Mouse (Mus musculus) v-Abl transformed pro-B cells (cell line): ENCODE results near the gene Anapc11.

Experiments used
- in situ Hi-C, 2 experiments: fragments of 400-800 bp; cut with MboI; formaldehyde crosslinking; loops; one replicate each; pipeline ENCODE4 v1.15.1; 2025; ENCODE audit not compliant: unreplicated experiment in 2 of 2

Anapc11 gene

GRCm38 (mm10) chr11:120632559-120633519, 34.6 kb downstream of the Anapc11 start:
- in situ Hi-C loops, result loop anchor here in 1 of 2 experiments (5.0 kb wide), 1 partner anchor 39 kb away; the partner anchor contains the start of gene Aspscr1

- in situ Hi-C loops, result loop anchor here in 1 of 2 experiments (5.0 kb wide), 1 partner anchor 39 kb away; the partner anchor contains the start of gene Aspscr1
Observed at GRCm38 (mm10) chr11:120633520-120634343, 35.5 kb downstream of the Anapc11 start, which contains the start of gene Mafg. TSS of gene Mafg (minus strand) at chr11:120633600.

GRCm38 (mm10) chr11:120634810-120635209, 36.6 kb downstream of the Anapc11 start:
- in situ Hi-C loops, result loop anchor here in 1 of 2 experiments (5.0 kb wide), 1 partner anchor 37 kb away; the partner anchor contains the start of gene Aspscr1

GRCm38 (mm10) chr11:120641255-120641654, 43.0 kb downstream of the Anapc11 start:
- in situ Hi-C loops, result no loop called here

- in situ Hi-C loops, result no loop called here
Observed at GRCm38 (mm10) chr11:120641869-120642268, 43.6 kb downstream of the Anapc11 start.

GRCm38 (mm10) chr11:120642939-120643600, 44.8 kb downstream of the Anapc11 start:
- in situ Hi-C loops, result no loop called here

GRCm38 (mm10) chr11:120643601-120643987, 45.4 kb downstream of the Anapc11 start, which contains the start of gene Pycr1:
TSS of gene Pycr1 (minus strand) at chr11:120643769.
- in situ Hi-C loops, result no loop called here

GRCm38 (mm10) chr11:120647047-120647830, 49.0 kb downstream of the Anapc11 start:
- in situ Hi-C loops, result no loop called here

GRCm38 (mm10) chr11:120648001-120648476, 49.8 kb downstream of the Anapc11 start, which contains the start of gene Myadml2:
TSS of gene Myadml2 (minus strand) at chr11:120648158.
- in situ Hi-C loops, result no loop called here

- in situ Hi-C loops, result no loop called here
Observed at GRCm38 (mm10) chr11:120651872-120652271, 53.7 kb downstream of the Anapc11 start.

- in situ Hi-C loops, result loop anchor here in 1 of 2 experiments (5.0 kb wide), 1 partner anchor 58 kb away; the partner anchor contains the start of genes Cenpx and Lrrc45
Observed at GRCm38 (mm10) chr11:120654741-120655140, 56.5 kb downstream of the Anapc11 start.

- in situ Hi-C loops, result loop anchor here in 1 of 2 experiments (5.0 kb wide), 1 partner anchor 55 kb away; the partner anchor contains the start of genes Cenpx and Lrrc45
Observed at GRCm38 (mm10) chr11:120657301-120657700, 59.1 kb downstream of the Anapc11 start.
